Mouse (Mus musculus) macrophage (primary cell): ENCODE results near the gene Phf7. TPM values are rescaled to one million over a fixed set of nuclear protein-coding genes. Genes with fewer than 3 reads are reported as not detected.

Source experiments
- H3K27ac ChIP-seq: fragments of 350-480 bp; formaldehyde crosslinking; 2 replicates; pipeline ENCODE4 v1.9.0; 2021
- H3K36me3 ChIP-seq: fragments of 350-480 bp; formaldehyde crosslinking; 2 replicates; pipeline ENCODE4 v1.9.0; 2021; ENCODE audit errors: inconsistent target
- H3K4me3 ChIP-seq: fragments of 350-480 bp; formaldehyde crosslinking; 2 replicates; pipeline ENCODE4 v1.9.0; 2021; ENCODE audit errors: inconsistent target
- H3K79me2 ChIP-seq: fragments of 350-480 bp; formaldehyde crosslinking; 2 replicates; pipeline ENCODE4 v1.9.0; 2021; ENCODE audit errors: inconsistent target
- WGBS: methylation state at CpG from one replicate; pipeline ENCODE4 v1.1.7; 2026; ENCODE audit warnings: inconsistent platforms; ENCODE audit not compliant: missing documents; 5-methylcytosine and 5-hydroxymethylcytosine counted together
- polyA plus RNA-seq: library from polyadenylated mRNA; stranded (reverse); fragments of 250-400 nt; gene quantifications from 3 replicates; pipeline ENCODE4 v1.2.4, GENCODE M21; 2018; ENCODE audit warnings: inconsistent platforms

Gene Phf7
- polyA plus RNA-seq, 1 experiment from 2014 or later, result 6.3 TPM

DNA sequence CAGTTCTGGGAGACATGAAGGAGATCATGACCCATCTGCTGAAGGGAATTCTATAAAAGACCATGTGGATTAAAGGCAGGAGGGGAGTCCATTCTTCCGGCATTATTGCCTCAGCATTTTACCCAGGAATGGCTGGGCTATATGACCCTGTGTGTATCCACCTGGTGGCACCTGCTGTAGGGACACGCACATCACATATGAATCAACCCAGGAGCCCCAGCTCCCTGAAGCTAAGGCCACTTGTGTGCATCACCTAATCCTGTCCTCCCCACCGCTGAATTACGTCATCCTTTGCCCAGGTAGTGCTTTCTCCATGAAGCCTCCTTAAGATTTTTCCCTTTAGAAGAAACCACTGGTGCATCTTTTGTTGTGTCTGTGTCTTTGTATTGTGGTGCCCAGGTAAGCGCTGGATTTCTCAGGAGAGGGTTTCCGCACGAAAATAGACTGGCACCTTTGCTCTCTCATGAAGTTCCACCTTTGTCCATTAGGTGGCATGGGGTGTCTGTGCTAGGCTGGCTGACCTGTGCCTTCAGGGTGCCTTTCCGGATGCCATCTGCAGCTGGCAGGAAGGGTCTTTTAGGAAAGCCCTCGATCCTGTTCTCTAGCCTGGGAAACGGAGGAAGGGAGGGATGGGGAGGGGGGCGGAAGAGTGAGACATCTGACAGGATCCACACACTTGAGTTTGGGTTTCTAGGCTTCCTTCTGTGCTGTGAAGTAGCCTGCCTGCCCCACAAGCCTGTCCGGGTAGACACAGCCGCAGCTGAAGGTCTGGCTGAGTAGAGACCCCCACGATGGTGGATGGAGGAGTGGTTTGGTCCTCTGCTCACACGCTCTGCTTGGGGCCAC lies 35.7 kb downstream of the Phf7 start:
- no peak overlapping the region for H3K27ac ChIP-seq
- 32% methylated on average over 15 of the region's 15 CpGs for WGBS
- no peaks in the 10 kb centered on the region for H3K79me2 ChIP-seq
- no peak overlapping the region for H3K4me3 ChIP-seq
- H3K36me3 ChIP-seq, result no peaks in the 10 kb centered on the region

DNA sequence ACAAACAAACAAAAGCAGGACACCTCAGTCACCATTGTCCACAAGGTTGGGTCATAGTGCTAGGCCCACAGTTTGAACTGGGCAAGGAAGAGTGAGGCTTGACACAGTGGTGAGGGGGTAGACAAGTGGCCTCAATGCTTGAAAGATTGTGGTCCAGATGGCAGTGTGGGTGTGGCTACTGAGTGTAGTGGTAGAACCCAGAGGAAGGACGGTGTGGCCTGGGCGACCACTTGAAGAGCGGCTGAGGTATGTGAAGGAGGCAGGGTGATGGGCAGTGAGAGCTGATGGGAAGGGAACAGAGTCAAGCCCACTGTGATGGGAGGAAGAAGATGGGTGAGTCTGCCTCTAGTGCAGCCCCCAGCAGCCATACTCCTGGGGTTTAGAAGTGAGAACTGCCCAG lies 36.4 kb downstream of the Phf7 start:
- no peak overlapping the region for H3K27ac ChIP-seq

DNA sequence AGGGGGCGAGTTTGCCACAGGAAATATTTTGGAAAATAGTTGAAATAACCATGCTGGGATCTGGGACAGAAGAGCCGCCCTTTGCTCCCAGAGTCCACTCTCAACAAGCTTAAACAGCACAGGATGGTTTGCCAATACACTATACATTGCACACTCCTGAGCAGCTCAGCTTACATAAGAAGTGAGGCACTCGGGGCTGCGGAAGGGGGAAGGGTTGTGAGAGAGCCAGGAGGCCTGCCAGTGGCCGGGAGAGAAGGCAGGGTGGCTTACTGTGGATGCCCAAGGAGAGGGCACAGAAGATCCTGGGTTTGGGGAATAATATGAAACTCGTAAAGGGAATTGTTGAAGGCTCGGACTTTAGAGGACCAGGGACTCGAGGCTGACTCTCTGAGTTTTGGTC lies 37.2 kb downstream of the Phf7 start:
- Histone ChIP-seq H3K27ac (no peak overlapping the region), H3K79me2 (no peaks in the 10 kb centered on the region), H3K36me3 (no peaks in the 10 kb centered on the region), H3K4me3 (no peak overlapping the region)
- WGBS, result 94% methylated on average over 8 of the region's 8 CpGs

More for the DNA sequence above, 36.4 kb downstream of the Phf7 start:
- H3K36me3 ChIP-seq, result no peaks in the 10 kb centered on the region
- H3K4me3 ChIP-seq, result no peak overlapping the region
- H3K79me2 ChIP-seq, result no peaks in the 10 kb centered on the region
- 100% methylated on average over 2 of the region's 3 CpGs for WGBS

DNA sequence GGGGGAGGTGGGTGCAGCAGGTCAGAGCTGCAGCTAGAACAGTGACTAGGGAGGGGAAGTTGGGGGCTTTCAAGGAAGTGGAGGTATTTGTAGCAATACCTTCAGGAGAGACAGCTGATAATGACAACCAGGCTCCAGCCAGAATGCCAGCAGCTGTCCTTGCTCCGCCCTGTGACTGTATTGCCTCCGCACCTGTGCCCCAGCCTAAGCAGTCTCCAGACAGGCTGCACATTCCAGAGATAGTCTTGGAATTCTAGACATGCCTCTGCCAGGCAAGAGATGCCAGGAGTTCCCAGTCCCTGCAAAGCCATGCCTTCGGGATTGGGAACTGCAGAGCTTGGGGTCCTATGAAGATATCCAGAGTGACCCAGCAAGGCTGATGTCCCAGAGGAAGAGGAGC lies 38.6 kb downstream of the Phf7 start:
- WGBS, result 94% methylated on average over 3 of the region's 3 CpGs
- Histone ChIP-seq H3K36me3 (no peaks in the 10 kb centered on the region), H3K27ac (no peak overlapping the region), H3K79me2 (no peaks in the 10 kb centered on the region), H3K4me3 (no peak overlapping the region)

DNA sequence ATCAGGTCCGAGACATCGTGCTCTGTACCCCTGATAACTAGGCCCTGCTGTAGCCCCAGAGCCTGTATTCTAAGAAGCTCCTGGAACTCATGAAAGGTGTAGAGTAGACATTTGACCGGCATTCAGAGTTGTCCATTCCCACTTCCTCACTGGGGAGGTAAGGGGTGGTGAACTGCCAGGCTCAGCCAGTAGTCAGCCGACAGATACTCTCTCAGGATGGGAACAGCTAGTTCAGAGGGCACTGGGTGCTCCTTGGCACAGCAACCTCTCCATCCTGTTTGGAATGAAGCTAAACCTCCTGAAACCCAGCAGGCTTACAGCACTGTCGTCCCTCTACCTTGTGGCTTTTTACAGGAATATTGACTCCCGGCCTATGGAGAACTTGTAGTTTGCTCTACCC lies 39.3 kb downstream of the Phf7 start:
- no peak overlapping the region for H3K27ac ChIP-seq
- no peak overlapping the region for H3K4me3 ChIP-seq
- 92% methylated on average over 6 of the region's 6 CpGs for WGBS
- peaks cover 6% of the 10 kb centered on the region; the same call in 1 of the 2 replicates for H3K79me2 ChIP-seq
- no peaks in the 10 kb centered on the region for H3K36me3 ChIP-seq

DNA sequence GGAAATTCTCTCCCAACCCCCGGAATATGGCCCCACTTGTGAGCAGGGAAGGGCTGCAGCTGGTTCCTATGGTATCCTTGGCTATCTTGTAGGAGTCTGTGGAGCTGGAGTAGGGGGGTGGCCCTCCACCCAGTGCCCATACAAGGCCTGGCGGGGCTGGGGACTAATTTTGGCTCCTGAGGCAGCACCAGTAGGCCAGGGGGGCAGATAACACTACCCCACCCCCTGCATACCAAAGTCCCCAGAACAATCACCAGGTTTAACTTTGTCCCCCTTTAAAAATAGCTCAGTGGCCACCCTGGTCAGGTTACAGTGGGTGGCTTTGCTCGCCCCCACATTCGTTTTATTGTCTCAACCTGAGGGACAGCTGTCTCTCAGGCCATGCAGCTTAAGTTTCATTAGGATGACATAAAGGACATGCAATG lies 42.0 kb downstream of the Phf7 start:
- 94% methylated on average over 4 of the region's 4 CpGs for whole genome bisulfite sequencing
- Histone ChIP-seq H3K36me3 (peaks cover 5% of the 10 kb centered on the region; the same call in 1 of the 2 replicates), H3K27ac (no peak overlapping the region), H3K4me3 (no peak overlapping the region), H3K79me2 (peaks cover 31% of the 10 kb centered on the region)

DNA sequence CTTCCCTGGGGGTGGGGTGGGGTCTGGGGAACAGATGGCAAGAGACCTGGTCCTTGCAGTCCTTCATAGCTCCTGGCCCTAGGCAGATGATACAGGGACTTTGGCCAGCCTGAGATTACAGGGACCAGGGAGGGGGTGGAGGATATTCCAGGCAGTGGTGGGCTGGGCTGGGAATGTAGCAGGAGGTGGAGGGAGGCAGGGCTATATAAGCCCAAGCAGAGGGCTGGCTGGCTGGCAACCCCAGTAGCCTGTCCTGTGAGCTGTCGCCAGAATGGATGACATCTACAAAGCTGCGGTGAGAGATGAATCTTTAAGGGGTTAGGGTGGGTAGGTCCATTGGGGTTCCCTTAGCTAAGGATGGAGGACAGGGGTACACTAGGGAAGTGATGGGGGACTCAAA lies 43.0 kb downstream of the Phf7 start, which contains the start of gene Tnnc1:
Tnnc1 (plus strand) TSS at position 229 of the 400 bp plus-strand sequence.
- Histone ChIP-seq H3K36me3 (peaks cover 16% of the 10 kb centered on the region), H3K79me2 (peaks cover 42% of the 10 kb centered on the region), H3K4me3 (peak within 1 kb of the TSS; percentile 61), H3K27ac (peak within 1 kb of the TSS; percentile 53; the same call in 1 of the 2 replicates)
- WGBS, result 100% methylated on average over 2 of the region's 2 CpGs

DNA sequence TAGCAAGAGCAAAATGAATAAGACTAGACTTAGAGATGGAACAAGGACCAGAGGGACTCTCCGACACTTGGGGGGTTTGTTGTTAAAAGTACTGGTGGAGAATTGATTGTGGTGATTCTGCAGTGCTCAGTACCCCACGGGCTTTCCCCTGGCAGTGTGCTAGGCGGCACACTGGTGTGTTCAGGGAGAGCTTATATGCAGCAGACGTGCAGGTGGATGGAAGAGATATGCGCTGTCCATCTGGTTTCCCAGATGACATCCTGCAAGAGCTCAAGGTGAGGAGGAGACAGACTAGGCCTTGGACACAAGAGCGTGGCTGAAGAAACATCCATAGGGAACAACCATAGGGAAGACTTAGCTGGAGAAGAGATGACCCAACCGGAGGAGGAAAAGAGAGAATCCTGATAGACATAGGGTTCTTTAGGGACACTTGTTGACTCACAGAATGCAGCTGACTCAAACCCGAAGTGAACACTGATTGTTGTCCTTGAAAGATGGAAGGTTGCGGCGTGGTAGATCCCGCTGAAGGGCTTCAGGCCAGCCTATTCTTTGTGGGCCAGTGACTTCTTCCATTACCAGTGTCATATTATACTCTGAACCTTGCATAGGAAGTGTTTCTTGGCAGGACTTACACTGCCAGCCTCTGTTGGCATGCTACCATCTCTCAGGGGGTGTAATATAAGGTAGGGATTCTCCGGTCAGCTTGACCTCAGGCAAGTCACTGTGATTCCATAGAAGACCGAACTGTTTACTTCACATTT lies 43.9 kb downstream of the Phf7 start:
- 78% methylated on average over 13 of the region's 13 CpGs for WGBS
- peaks cover 50% of the 10 kb centered on the region for H3K79me2 ChIP-seq
- peak overlapping the region; percentile 53 for H3K27ac ChIP-seq
- peaks cover 24% of the 10 kb centered on the region for H3K36me3 ChIP-seq
- H3K4me3 ChIP-seq, result peak overlapping the region; percentile 61

DNA sequence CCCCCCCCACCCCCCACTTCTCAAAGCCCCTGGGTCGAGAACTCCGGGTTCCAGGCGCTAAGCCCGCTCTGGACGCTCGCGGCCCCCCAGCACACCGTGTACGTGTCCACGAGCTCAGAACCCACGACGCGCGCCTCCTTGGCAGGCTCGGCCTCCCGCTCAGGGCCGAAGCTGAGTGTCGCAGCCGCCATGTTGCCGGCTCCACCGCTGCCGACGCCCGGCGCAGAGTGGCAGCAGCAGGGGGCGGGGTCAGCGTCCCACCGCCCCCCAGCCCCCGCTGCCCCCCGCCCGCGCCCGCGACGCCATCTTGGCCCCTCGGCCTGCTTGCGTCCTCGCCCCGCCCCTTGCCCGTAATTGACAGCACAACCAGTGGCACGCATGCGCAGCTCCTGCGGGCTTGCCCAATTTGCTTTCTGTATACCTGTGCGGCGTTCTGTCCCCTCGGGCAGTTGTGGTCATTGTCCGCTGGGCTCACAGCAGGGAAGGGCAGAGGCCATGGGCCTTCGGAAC lies 44.6 kb downstream of the Phf7 start:
- WGBS, result 1% methylated on average over 37 of the region's 48 CpGs
- Histone ChIP-seq H3K27ac (peak overlapping the region; percentile 90), H3K79me2 (peaks cover 57% of the 10 kb centered on the region), H3K36me3 (peaks cover 31% of the 10 kb centered on the region), H3K4me3 (peak overlapping the region; percentile 94)

DNA sequence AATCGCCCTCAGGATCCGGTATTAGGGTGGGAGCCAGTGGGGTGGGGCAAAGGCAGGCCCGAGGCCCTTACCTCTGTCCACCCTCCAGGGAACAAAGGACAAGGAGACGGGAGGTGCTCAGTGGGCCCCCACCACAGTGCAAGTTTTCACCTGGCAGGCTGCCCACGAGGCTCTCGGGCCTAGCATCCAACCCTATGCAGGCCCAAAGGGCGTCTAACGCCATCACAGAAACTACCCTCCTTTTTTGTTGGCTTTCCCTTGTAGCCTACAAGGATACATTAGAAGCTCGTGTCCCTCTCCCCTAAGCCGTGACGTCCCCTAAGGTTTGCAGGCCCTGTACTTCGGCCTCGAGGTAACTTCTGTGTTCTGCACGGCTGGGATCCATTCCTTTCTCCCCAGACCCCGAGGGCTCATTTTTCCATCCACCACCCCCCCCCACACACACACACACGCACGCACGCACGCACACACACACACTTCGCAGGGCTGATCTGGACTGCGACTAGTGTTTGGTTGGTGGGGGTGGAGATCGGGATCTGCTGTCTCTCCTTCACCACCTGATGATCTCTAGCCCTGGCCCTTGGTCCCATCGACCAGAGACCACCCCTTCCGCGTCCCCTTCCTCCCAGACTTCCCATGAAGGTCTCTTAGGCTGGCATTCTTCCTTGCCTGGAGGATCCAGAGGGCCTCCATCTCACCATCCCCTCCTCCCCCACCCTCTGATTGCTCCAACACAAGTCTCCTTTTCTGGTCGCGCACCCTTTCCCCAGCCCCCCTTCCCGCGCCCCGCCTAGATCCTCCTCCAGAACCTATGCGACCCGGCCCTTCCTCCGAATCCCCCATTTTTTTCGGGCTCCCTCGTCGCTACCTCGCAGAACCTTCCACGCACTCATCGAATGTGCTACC lies 45.3 kb downstream of the Phf7 start:
- peak overlapping the region; percentile 94 for H3K4me3 ChIP-seq
- WGBS, result 1% methylated on average over 31 of the region's 39 CpGs
- H3K36me3 ChIP-seq, result peaks cover 38% of the 10 kb centered on the region
- peak overlapping the region; percentile 90 for H3K27ac ChIP-seq
- peaks cover 64% of the 10 kb centered on the region for H3K79me2 ChIP-seq

DNA sequence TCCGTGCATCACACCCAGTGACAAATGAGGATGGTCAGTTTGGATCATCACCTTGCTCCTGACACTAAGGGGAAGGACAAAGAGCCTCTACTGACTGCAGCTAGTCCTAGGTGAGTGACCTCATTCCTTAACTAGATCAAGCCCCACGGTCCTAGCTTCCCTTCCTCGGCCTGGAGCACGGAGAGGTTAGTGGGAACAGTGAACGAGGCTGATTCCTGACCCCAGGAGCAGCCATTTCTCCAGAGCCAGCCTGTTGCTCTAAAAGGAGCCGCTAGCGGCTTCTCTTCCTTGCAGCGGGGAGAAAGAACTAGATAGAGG lies 45.9 kb downstream of the Phf7 start:
- Histone ChIP-seq H3K36me3 (peaks cover 44% of the 10 kb centered on the region), H3K27ac (peak overlapping the region; percentile 90), H3K79me2 (peaks cover 71% of the 10 kb centered on the region), H3K4me3 (peak overlapping the region; percentile 94)
- WGBS, result 25% methylated on average over 8 of the region's 8 CpGs

DNA sequence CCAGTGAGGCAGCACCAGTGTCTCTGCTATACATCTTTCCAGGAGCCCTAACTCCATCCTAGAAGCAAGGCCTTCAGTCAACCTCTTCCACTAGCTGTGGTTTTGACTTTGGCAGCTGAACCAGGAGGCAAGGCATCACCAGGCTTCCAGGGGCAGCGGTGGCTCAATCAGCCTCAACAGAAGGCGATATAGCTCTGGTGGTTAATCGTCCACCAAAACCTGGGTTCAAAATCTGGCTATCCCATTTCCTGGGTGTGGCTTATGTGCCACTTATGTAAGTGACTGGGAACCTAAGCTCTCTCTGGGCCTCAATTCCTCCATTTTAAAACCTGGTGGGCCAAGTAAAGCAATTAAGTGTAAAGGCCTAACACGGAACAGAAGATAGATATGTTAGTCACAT lies 46.3 kb downstream of the Phf7 start:
- peaks cover 74% of the 10 kb centered on the region for H3K79me2 ChIP-seq
- H3K27ac ChIP-seq, result peak overlapping the region; percentile 90
- peaks cover 47% of the 10 kb centered on the region for H3K36me3 ChIP-seq
- WGBS, result 63% methylated on average over 4 of the region's 4 CpGs
- H3K4me3 ChIP-seq, result peak overlapping the region; percentile 94

DNA sequence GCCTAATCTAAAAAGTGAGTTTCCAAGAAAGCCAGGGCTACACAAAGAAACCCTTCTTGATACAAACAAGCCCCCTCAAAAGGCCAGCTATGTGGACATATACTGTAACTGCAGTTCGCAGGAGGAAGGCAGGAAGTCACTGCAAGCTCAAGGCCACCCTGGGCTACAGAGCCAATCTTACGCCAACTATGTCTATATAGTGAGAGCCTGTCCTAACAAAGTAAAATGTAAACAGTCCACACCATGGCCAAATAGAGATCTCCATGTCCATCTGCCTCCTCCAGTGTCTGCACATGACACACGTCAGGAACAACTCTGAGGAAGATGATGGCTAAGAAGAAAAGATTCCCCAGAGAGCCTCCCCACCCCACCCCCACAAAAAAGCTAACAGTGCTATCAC lies 51.1 kb downstream of the Phf7 start:
- Histone ChIP-seq H3K36me3 (peaks cover 56% of the 10 kb centered on the region), H3K4me3 (no peak overlapping the region), H3K79me2 (peaks cover 100% of the 10 kb centered on the region), H3K27ac (no peak overlapping the region)
- 97% methylated on average over 3 of the region's 3 CpGs for WGBS

DNA sequence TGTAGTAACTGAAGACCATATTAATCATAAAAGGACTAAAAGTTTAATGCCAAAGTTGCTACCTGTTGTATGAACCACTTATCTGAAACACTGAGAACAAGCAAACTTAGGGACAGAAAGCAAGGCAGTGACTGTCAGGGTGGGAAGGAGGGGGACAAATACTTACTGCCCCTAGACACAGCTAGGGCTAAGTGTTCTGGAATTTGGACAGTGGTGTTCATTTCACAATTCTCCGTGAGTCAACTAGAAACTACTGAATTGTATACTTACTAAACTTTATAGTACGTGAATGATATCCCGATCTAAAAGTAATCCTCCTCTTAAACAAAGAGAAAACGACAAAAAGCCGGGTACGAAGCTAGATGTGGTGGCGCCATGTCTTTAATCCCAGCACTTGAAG lies 51.5 kb downstream of the Phf7 start:
- no peak overlapping the region for H3K4me3 ChIP-seq
- H3K27ac ChIP-seq, result no peak overlapping the region
- H3K79me2 ChIP-seq, result peaks cover 100% of the 10 kb centered on the region
- 100% methylated on average over 7 of the region's 7 CpGs for WGBS
- H3K36me3 ChIP-seq, result peaks cover 55% of the 10 kb centered on the region
